Mouse (Mus musculus): ENCODE results near the gene 0610010K14Rik. TPM values are rescaled to one million over a fixed set of nuclear protein-coding genes. Genes with fewer than 3 reads are reported as not detected.

The 0610010K14Rik gene
- total and polyA plus RNA-seq, 3 experiments, result 27.7 to 153 (median 75.2) TPM

DNA sequence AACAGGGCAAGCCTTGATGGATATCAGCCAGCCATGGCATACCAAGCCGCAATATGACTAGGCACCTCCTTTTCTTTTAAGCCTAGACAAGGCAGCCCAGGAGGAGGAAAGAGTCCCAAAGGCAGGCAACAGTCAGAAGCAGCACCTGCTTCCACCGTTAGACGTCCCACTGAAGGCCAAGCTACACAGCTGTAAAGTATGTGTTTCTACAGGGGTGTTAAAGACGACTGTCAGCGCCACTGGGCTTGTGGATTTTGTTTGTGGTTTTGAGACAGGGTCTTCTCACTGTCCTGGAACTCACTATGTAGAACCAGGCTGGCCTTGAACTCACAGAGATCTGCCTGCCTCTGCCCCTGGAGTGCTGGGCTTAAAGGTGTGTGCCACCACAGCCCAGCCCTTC lies 48.0 kb upstream of the 0610010K14Rik start:
- no peaks in the 10 kb centered on the region for H3K36me3 ChIP-seq (replicated peaks in 1 of 2; ENCODE audit: control insufficient read depth in 1 of 2, insufficient read depth in 1 of 2, low read length in 1 of 2)
- no peak overlapping the region for H3K4me3 ChIP-seq (replicated peaks in 1 of 3; ENCODE audit: low read depth in 2 of 3, low read length in 2 of 3, poor library complexity in 1 of 3)
- in situ Hi-C loops (cut with MboI; ENCODE audit: low pct_ligation_motif_present, low pct_unique_long_range_greater_than_20kb, low sequenced_read_pairs), result no loop called here
- no peak for DNase-seq (ENCODE audit: extremely low read depth)
- no peaks in the 10 kb centered on the region for H3K79me2 ChIP-seq (replicated peaks; ENCODE audit: control insufficient read depth, extremely low read depth, insufficient read depth, poor library complexity, severe bottlenecking)
- H3K4me1 ChIP-seq (ENCODE audit: control insufficient read depth in 1 of 2, insufficient read depth in 2 of 2), result no peaks in the 10 kb centered on the region
- no peak overlapping the region for H3K9ac ChIP-seq (ENCODE audit: insufficient read depth, low read depth)
- no peak for TF ChIP-seq CHD1 (IDR thresholded peaks at IDR 0.05; ENCODE audit: low read depth, low read length)
- peaks cover 91% of the 10 kb centered on the region for H3K27me3 ChIP-seq (replicated peaks)
- H3K9me3 ChIP-seq (replicated peaks; ENCODE audit: low read length), result no peaks in the 10 kb centered on the region
- dilution Hi-C loops (cut with MboI; ENCODE audit: extremely low pct_ligation_motif_present, extremely low pct_unique_long_range_greater_than_20kb, low sequenced_read_pairs), result no loop called here
- H3K27ac ChIP-seq (ENCODE audit: insufficient read depth, low read depth), result no peak overlapping the region
- H3K4me2 ChIP-seq (ENCODE audit: insufficient read depth, low read depth, poor library complexity, severe bottlenecking), result no peak overlapping the region

DNA sequence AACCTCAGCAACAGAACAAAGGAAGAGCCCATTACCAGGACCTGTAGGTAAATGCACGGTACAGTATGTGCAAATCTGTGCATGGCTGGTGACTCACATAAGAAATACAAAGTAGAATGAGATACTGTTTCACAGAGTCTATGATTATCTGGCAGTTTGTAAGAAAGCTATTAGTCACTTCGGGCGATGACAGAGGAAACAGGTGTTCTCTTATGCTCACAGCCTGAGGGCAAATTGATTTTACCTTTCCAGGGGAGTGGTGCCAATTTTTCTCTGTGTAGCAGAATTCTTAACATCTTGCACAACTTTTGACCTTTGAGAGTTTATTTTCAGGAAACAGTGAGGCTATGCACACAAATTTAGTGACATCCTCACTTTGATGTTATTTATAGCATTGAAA lies 47.0 kb upstream of the 0610010K14Rik start:
- dilution Hi-C loops (cut with MboI; ENCODE audit: extremely low pct_ligation_motif_present, extremely low pct_unique_long_range_greater_than_20kb, low sequenced_read_pairs), result no loop called here
- no peak overlapping the region for H3K4me3 ChIP-seq (replicated peaks in 1 of 3; ENCODE audit: low read depth in 2 of 3, low read length in 2 of 3, poor library complexity in 1 of 3)

DNA sequence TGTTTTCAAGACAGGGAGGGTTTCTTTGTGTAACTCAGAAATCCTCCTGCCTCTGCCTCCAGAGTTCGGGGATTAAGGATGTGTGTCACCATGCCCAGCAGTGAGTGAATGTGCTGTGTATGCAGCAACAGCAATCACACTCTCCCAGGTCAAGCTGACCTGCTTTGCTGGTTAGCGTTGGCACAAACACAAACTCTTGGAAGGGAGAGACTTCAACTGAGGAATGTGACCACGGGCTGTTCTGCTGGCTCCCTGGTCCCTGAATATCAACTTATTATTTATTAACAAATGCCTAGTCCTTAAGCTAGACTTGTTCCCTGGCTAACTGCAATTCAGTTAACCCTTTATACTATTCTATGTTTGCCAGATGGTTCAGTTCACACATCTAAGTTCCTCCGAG lies 46.0 kb upstream of the 0610010K14Rik start:
- no peak for DNase-seq (ENCODE audit: extremely low read depth)
- H3K4me1 ChIP-seq (ENCODE audit: control insufficient read depth in 1 of 2, insufficient read depth in 2 of 2), result no peaks in the 10 kb centered on the region
- H3K27me3 ChIP-seq (replicated peaks), result peaks cover 91% of the 10 kb centered on the region
- no peak overlapping the region for H3K4me2 ChIP-seq (ENCODE audit: insufficient read depth, low read depth, poor library complexity, severe bottlenecking)
- no peaks in the 10 kb centered on the region for H3K36me3 ChIP-seq (replicated peaks in 1 of 2; ENCODE audit: control insufficient read depth in 1 of 2, insufficient read depth in 1 of 2, low read length in 1 of 2)
- H3K9me3 ChIP-seq (replicated peaks; ENCODE audit: low read length), result no peaks in the 10 kb centered on the region
- in situ Hi-C loops (cut with MboI; ENCODE audit: low pct_ligation_motif_present, low pct_unique_long_range_greater_than_20kb, low sequenced_read_pairs) (no loop called here), dilution Hi-C loops (cut with MboI; ENCODE audit: extremely low pct_ligation_motif_present, extremely low pct_unique_long_range_greater_than_20kb, low sequenced_read_pairs) (no loop called here)
- TF ChIP-seq RAD21 (IDR thresholded peaks at IDR 0.05; ENCODE audit: low read depth, low read length), result no peak
- TF ChIP-seq POLR2A (IDR thresholded peaks at IDR 0.05; ENCODE audit: low read depth, low read length), result no peak
- TF ChIP-seq USF1 (IDR thresholded peaks at IDR 0.05; ENCODE audit: low read depth, low read length), result no peak
- TF ChIP-seq TCF12 (IDR thresholded peaks at IDR 0.05; ENCODE audit: low read depth, low read length), result no peak
- TF ChIP-seq POLR2AphosphoS2 (IDR thresholded peaks at IDR 0.05; ENCODE audit: low read depth, low read length), result no peak
- no peak for TF ChIP-seq SMC3 (IDR thresholded peaks at IDR 0.05; ENCODE audit: low read depth, low read length)
- TF ChIP-seq SIN3A (IDR thresholded peaks at IDR 0.05; ENCODE audit: low read length), result no peak
- TF ChIP-seq PAX5 (IDR thresholded peaks at IDR 0.05; ENCODE audit: low read length), result no peak
- no peak for TF ChIP-seq HCFC1 (IDR thresholded peaks at IDR 0.05; ENCODE audit: low read depth, low read length)
- no peak for TF ChIP-seq ZKSCAN1 (IDR thresholded peaks at IDR 0.05; ENCODE audit: borderline replicate concordance, low read depth, low read length)
- no peak for TF ChIP-seq BHLHE40 (IDR thresholded peaks at IDR 0.05; ENCODE audit: low read depth, low read length)
- no peak for TF ChIP-seq CHD1 (IDR thresholded peaks at IDR 0.05; ENCODE audit: low read depth, low read length)
- no peak for TF ChIP-seq UBTF (IDR thresholded peaks at IDR 0.05; ENCODE audit: low read depth, low read length)
- TF ChIP-seq TBP (conservative IDR thresholded peaks at IDR 0.05; ENCODE audit: low read depth, low read length), result no peak
- H3K9ac ChIP-seq (ENCODE audit: insufficient read depth, low read depth), result no peak overlapping the region
- H3K27ac ChIP-seq (ENCODE audit: insufficient read depth, low read depth), result no peak overlapping the region
- H3K79me2 ChIP-seq (replicated peaks; ENCODE audit: control insufficient read depth, extremely low read depth, insufficient read depth, poor library complexity, severe bottlenecking), result no peaks in the 10 kb centered on the region
- no peak overlapping the region for H3K4me3 ChIP-seq (replicated peaks in 1 of 3; ENCODE audit: low read depth in 2 of 3, low read length in 2 of 3, poor library complexity in 1 of 3)

More for the DNA sequence above, 47.0 kb upstream of the 0610010K14Rik start:
- Histone ChIP-seq H3K79me2 (replicated peaks; ENCODE audit: control insufficient read depth, extremely low read depth, insufficient read depth, poor library complexity, severe bottlenecking) (no peaks in the 10 kb centered on the region), H3K36me3 (replicated peaks in 1 of 2; ENCODE audit: control insufficient read depth in 1 of 2, insufficient read depth in 1 of 2, low read length in 1 of 2) (no peaks in the 10 kb centered on the region), H3K27ac (ENCODE audit: insufficient read depth, low read depth) (no peak overlapping the region), H3K9ac (ENCODE audit: insufficient read depth, low read depth) (no peak overlapping the region), H3K9me3 (replicated peaks; ENCODE audit: low read length) (no peaks in the 10 kb centered on the region), H3K4me1 (ENCODE audit: control insufficient read depth in 1 of 2, insufficient read depth in 2 of 2) (no peaks in the 10 kb centered on the region), H3K27me3 (replicated peaks) (peaks cover 93% of the 10 kb centered on the region), H3K4me2 (ENCODE audit: insufficient read depth, low read depth, poor library complexity, severe bottlenecking) (no peak overlapping the region)
- TF ChIP-seq MAZ (IDR thresholded peaks at IDR 0.05; ENCODE audit: low read depth, low read length), result no peak
- no peak for TF ChIP-seq POLR2A (IDR thresholded peaks at IDR 0.05; ENCODE audit: low read depth, low read length)
- no peak for TF ChIP-seq BHLHE40 (IDR thresholded peaks at IDR 0.05; ENCODE audit: low read depth, low read length)
- no peak for TF ChIP-seq MAFK (IDR thresholded peaks at IDR 0.05; ENCODE audit: insufficient replicate concordance, low read length)
- no peak for TF ChIP-seq ZKSCAN1 (IDR thresholded peaks at IDR 0.05; ENCODE audit: borderline replicate concordance, low read depth, low read length)
- TF ChIP-seq KAT2A (IDR thresholded peaks at IDR 0.05; ENCODE audit: insufficient replicate concordance, low read length), result no peak
- no peak for TF ChIP-seq NRF1 (IDR thresholded peaks at IDR 0.05; ENCODE audit: low read depth, low read length)
- in situ Hi-C loops (cut with MboI; ENCODE audit: low pct_ligation_motif_present, low pct_unique_long_range_greater_than_20kb, low sequenced_read_pairs), result no loop called here
- DNase-seq (ENCODE audit: extremely low read depth), result no peak

All from CH12.LX (cell line).